Mouse (Mus musculus): ENCODE data around the gene Ptgfrn. TPM values are rescaled to one million over a fixed set of nuclear protein-coding genes. Genes with fewer than 3 reads are reported as not detected.

Ptgfrn gene
- total and polyA plus RNA-seq, 2 experiments from 2014 or later = 5.2 to 61.5 TPM

DNA sequence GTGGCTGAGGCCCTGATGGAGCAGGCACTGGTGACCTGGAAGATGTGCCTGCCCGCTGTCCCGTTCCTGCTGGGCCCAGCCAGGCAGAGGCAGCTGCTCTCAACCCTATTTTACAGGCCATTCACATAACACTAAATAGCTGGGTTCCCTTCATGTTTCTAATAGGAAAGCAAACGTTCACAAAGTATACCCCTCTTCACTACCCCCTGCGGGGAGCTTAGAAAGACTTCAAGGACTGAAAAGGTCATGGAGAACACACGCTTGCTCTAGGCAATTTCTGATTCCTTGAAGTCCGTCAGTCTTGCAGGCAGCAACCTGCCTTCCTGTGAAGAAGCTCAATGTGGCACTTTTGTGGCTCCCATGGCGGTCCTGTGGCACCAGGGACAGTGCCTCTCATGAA lies 68.1 kb downstream of the Ptgfrn start:
- Histone ChIP-seq H3K4me1 (ENCODE audit: control insufficient read depth, insufficient read depth) (peaks cover 12% of the 10 kb centered on the region; the same call in 1 of the 2 replicates), H3K4me3 (ENCODE audit: low read depth, low read length) (no peak overlapping the region), H3K27me3 (ENCODE audit: control insufficient read depth, insufficient read depth, low read length) (no peaks in the 10 kb centered on the region), H3K27ac (ENCODE audit: low read depth) (no peak overlapping the region), H3K4me2 (ENCODE audit: low read depth, low read length) (no peak overlapping the region), H3K9ac (replicated peaks; ENCODE audit: low read depth, low read length) (no peak overlapping the region), H3K9me3 (replicated peaks; ENCODE audit: control insufficient read depth, low read length) (no peaks in the 10 kb centered on the region), H3K36me3 (replicated peaks; ENCODE audit: control insufficient read depth, insufficient read depth, low read length) (peaks cover 26% of the 10 kb centered on the region)
- TF ChIP-seq EP300 (IDR thresholded peaks at IDR 0.05; ENCODE audit: low read depth) = no peak
- no peak for TF ChIP-seq CTCF (IDR thresholded peaks at IDR 0.05; ENCODE audit: low read depth)
- WGBS = 82% methylated on average over 7 of the region's 7 CpGs
- ATAC-seq (ENCODE audit: insufficient read depth, low read depth) = no peak
- DNase-seq (ENCODE audit: low spot score) = no peak

DNA sequence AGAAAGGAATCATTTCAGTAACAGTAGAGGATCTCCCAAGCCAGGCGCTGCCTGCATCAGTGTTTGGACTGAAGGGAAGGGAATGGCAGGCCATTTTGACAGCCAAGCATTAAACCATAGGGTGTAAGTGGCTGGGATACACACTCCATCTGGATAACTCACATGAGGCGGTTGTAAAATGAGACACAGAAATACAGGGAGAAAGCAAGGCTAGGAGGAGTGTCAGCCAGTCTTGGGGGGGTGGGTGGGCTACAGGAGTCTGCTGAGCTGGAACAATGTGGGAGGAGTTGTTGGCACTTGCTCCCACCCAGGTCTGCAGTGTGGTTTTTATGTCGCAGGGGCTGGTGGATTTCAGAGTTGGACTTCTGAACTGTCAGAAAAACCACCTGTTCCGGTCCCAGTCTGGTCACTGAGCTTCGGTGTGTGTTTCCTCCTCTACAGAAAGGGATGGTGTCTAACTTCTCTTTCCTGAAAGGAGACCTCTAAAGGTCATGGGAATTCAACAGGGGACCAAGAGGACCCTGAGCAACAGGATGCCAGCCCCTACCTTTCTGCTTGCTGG lies 72.0 kb downstream of the Ptgfrn start:
- DNase-seq (ENCODE audit: low spot score) (no peak), ATAC-seq (ENCODE audit: insufficient read depth, low read depth) (no peak)
- Histone ChIP-seq H3K27ac (ENCODE audit: low read depth) (no peak overlapping the region), H3K4me3 (ENCODE audit: low read depth, low read length) (no peak overlapping the region), H3K9me3 (replicated peaks; ENCODE audit: control insufficient read depth, low read length) (no peaks in the 10 kb centered on the region), H3K27me3 (ENCODE audit: control insufficient read depth, insufficient read depth, low read length) (no peaks in the 10 kb centered on the region), H3K4me1 (ENCODE audit: control insufficient read depth, insufficient read depth) (peaks cover 6% of the 10 kb centered on the region), H3K9ac (replicated peaks; ENCODE audit: low read depth, low read length) (no peak overlapping the region), H3K4me2 (ENCODE audit: low read depth, low read length) (no peak overlapping the region), H3K36me3 (replicated peaks; ENCODE audit: control insufficient read depth, insufficient read depth, low read length) (peaks cover 20% of the 10 kb centered on the region)
- TF ChIP-seq EP300 (IDR thresholded peaks at IDR 0.05; ENCODE audit: low read depth) (no peak), CTCF (IDR thresholded peaks at IDR 0.05; ENCODE audit: low read depth) (no peak)
- WGBS = 85% methylated on average over 5 of the region's 5 CpGs

DNA sequence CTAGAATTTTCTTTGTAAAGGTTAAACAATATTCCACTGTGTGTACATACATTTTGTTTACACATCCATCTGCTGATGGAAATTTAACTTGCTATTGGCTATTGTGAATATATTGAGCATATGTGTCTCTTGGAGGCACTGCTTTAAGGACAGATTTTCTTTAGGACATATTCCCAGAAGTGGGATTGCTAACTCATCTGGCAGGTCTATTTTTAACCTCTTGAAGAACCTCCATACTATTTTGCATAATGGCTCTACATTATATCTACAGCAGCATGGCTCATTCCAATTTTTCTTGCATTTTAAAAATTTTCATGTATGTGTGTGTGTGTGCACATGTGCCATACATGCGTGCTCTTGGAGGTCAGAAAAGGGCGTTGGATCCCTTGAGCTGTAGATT lies 74.1 kb downstream of the Ptgfrn start:
- H3K27ac ChIP-seq (ENCODE audit: low read depth) = no peak overlapping the region
- no peak overlapping the region for H3K4me2 ChIP-seq (ENCODE audit: low read depth, low read length)
- ATAC-seq (ENCODE audit: insufficient read depth, low read depth) (no peak), DNase-seq (ENCODE audit: low spot score) (no peak)
- H3K36me3 ChIP-seq (replicated peaks; ENCODE audit: control insufficient read depth, insufficient read depth, low read length) = peaks cover 7% of the 10 kb centered on the region; the same call in 1 of the 2 replicates
- H3K9me3 ChIP-seq (replicated peaks; ENCODE audit: control insufficient read depth, low read length) = no peaks in the 10 kb centered on the region
- H3K27me3 ChIP-seq (ENCODE audit: control insufficient read depth, insufficient read depth, low read length) = no peaks in the 10 kb centered on the region
- peaks cover 14% of the 10 kb centered on the region for H3K4me1 ChIP-seq (ENCODE audit: control insufficient read depth, insufficient read depth)
- TF ChIP-seq CTCF (IDR thresholded peaks at IDR 0.05; ENCODE audit: low read depth) = no peak
- no peak for TF ChIP-seq EP300 (IDR thresholded peaks at IDR 0.05; ENCODE audit: low read depth)
- H3K9ac ChIP-seq (replicated peaks; ENCODE audit: low read depth, low read length) = no peak overlapping the region
- H3K4me3 ChIP-seq (ENCODE audit: low read depth, low read length) = no peak overlapping the region
- 91% methylated on average over 2 of the region's 2 CpGs for WGBS

DNA sequence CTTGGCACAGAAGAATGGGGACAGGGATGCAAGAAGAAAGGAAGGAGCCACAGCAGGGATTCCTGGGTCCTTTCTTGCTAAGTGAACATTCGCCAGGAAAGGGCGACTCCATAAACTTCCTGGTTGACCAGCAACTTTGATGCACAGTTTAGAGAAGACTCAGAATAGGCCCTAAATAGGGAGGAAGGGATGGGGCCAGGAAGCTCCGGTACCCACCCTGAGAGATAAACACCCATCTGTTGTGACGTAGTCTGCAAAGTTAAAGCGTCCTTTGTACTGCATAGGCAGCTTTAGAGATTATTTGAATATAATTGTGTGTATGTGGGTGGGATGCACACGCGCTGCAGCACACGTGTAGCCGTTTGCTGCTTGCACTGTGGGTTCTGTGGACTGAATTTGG lies 75.6 kb downstream of the Ptgfrn start:
- no peak for DNase-seq (ENCODE audit: low spot score)
- WGBS = 79% methylated on average over 9 of the region's 9 CpGs
- Histone ChIP-seq H3K4me2 (ENCODE audit: low read depth, low read length) (no peak overlapping the region), H3K9me3 (replicated peaks; ENCODE audit: control insufficient read depth, low read length) (no peaks in the 10 kb centered on the region), H3K27ac (ENCODE audit: low read depth) (no peak overlapping the region), H3K4me3 (ENCODE audit: low read depth, low read length) (no peak overlapping the region), H3K4me1 (ENCODE audit: control insufficient read depth, insufficient read depth) (peaks cover 20% of the 10 kb centered on the region), H3K36me3 (replicated peaks; ENCODE audit: control insufficient read depth, insufficient read depth, low read length) (no peaks in the 10 kb centered on the region), H3K9ac (replicated peaks; ENCODE audit: low read depth, low read length) (no peak overlapping the region), H3K27me3 (ENCODE audit: control insufficient read depth, insufficient read depth, low read length) (no peaks in the 10 kb centered on the region)
- ATAC-seq (ENCODE audit: insufficient read depth, low read depth) = no peak
- TF ChIP-seq EP300 (IDR thresholded peaks at IDR 0.05; ENCODE audit: low read depth) (no peak), CTCF (IDR thresholded peaks at IDR 0.05; ENCODE audit: low read depth) (no peak)

DNA sequence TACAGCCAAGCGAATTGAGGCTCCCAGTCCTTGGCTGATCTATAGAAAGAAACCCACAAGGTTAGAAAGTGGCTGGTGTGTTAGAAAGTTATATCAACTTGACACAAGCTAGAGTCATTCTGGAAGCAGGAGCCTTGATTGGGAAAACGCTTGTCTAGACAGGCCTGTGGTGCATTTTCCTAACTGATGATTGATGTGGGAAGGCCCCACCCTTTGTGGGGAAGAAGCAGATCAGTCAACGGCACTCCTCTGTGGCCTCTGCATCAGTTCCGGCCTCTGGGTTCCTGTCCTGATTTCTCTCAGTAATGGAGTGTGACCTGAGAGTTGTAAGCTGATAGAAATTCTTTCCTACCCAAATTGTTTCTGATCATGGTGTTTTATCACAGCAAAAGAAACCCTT lies 76.4 kb downstream of the Ptgfrn start:
- TF ChIP-seq CTCF (IDR thresholded peaks at IDR 0.05; ENCODE audit: low read depth) (no peak), EP300 (IDR thresholded peaks at IDR 0.05; ENCODE audit: low read depth) (no peak)
- no peak for DNase-seq (ENCODE audit: low spot score)
- 43% methylated on average over 4 of the region's 4 CpGs for WGBS
- no peak for ATAC-seq (ENCODE audit: insufficient read depth, low read depth)
- peaks cover 20% of the 10 kb centered on the region for H3K4me1 ChIP-seq (ENCODE audit: control insufficient read depth, insufficient read depth)
- no peak overlapping the region for H3K4me2 ChIP-seq (ENCODE audit: low read depth, low read length)
- no peak overlapping the region for H3K27ac ChIP-seq (ENCODE audit: low read depth)
- no peaks in the 10 kb centered on the region for H3K27me3 ChIP-seq (ENCODE audit: control insufficient read depth, insufficient read depth, low read length)
- no peaks in the 10 kb centered on the region for H3K36me3 ChIP-seq (replicated peaks; ENCODE audit: control insufficient read depth, insufficient read depth, low read length)
- H3K9ac ChIP-seq (replicated peaks; ENCODE audit: low read depth, low read length) = no peak overlapping the region
- H3K4me3 ChIP-seq (ENCODE audit: low read depth, low read length) = no peak overlapping the region
- H3K9me3 ChIP-seq (replicated peaks; ENCODE audit: control insufficient read depth, low read length) = no peaks in the 10 kb centered on the region

Data from heart, postnatal 0 days (tissue).